23 mouse cellular contexts compared by ENCODE assay signal in the genomic region with DNA sequence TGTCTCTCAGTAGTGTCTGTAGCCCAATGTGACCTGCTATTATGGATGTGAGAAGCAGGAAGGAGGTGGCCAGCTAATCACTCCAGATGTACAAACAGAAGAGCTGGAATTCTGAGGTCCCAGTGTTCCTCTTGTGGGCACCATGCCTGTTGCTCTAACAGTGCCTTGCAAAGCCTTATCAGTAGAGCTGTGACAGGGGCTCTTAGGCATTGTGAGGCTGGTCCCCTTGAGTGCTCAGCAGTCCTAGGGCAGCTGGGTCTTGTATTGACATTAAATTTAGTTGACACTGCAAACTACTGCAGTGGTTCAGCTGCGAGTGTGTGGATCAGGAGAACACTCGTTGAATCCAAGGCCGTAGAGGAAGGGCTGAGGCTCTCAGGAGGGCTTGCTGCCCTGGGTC. TPM values are rescaled to one million over a fixed set of nuclear protein-coding genes. Genes with fewer than 3 reads are reported as not detected.
DNase-seq lines count a peak whose midpoint lies in the region; ATAC-seq lines count a peak whose summit lies in the region.
"Had no signal": no experiment of that assay in that cellular context is flagged by ENCODE, and none has a peak within 500 bp of the region (broad histone marks: within the 10 kb centered on the region; RNA-seq: fewer than 3 reads in every experiment).

No protein-coding gene starts in this region.

- H3K36me3 ChIP-seq in heart, embryonic 14.5 days (ENCODE audit: control insufficient read depth, insufficient read depth, low read length) = no peaks in the 10 kb centered on the region
- H3K36me3 ChIP-seq in midbrain, embryonic 11.5 days (ENCODE audit: control insufficient read depth, insufficient read depth, low read length) = no peaks in the 10 kb centered on the region
- no peaks in the 10 kb centered on the region for H3K36me3 ChIP-seq in midbrain, embryonic 15.5 days (replicated peaks)
- no peaks in the 10 kb centered on the region for H3K36me3 ChIP-seq in stomach, embryonic 14.5 days (ENCODE audit: control insufficient read depth, insufficient read depth, low read length)
- H3K36me3 ChIP-seq: embryonic facial prominence, embryonic 13.5 days; forebrain, embryonic 12.5 days; heart, embryonic 15.5 days; hindbrain, embryonic 12.5 days had no signal

- H3K27ac ChIP-seq in heart, embryonic 14.5 days (replicated peaks in 1 of 2; ENCODE audit: control insufficient read depth in 1 of 2, insufficient read depth in 1 of 2, low read depth in 2 of 2, low read length in 2 of 2) = 0 out of 4 replicates have a peak overlapping the region, but pooled peaks of 1 of the 2 experiments have one; percentile 28
- no peak overlapping the region for H3K27ac ChIP-seq in midbrain, embryonic 11.5 days (ENCODE audit: low read depth, low read length)
- H3K27ac ChIP-seq in midbrain, embryonic 15.5 days = no peak overlapping the region
- no peak overlapping the region for H3K27ac ChIP-seq in stomach, embryonic 14.5 days (ENCODE audit: low read length)
- H3K27ac ChIP-seq: embryonic facial prominence, embryonic 13.5 days; forebrain, embryonic 12.5 days; gastrocnemius, adult 2 months; heart, embryonic 15.5 days; hindbrain, embryonic 12.5 days had no signal

- no peak for DNase-seq in heart, postnatal 25 days (ENCODE audit: low spot score)
- DNase-seq in midbrain, embryonic 11.5 days (ENCODE audit: low spot score, missing footprints) = peak; percentile 41
- no peak for DNase-seq in right cerebral cortex, postnatal 4 days
- DNase-seq: adrenal gland, adult 2 months; adrenal gland, postnatal 25 days; cerebellum, adult 18-20 months; cerebellum, adult 9-11 months; cerebellum, postnatal 36 days; gastrocnemius, adult 2 months; gastrocnemius, postnatal 25 days; heart, postnatal 36 days had no signal

- H3K4me1 ChIP-seq in heart, embryonic 14.5 days (ENCODE audit: control insufficient read depth in 2 of 2, insufficient read depth in 2 of 2, low read length in 2 of 2) = peaks cover 5 to 9% of the 10 kb centered on the region in 2 experiments; a peak in 3 of 4 replicates
- H3K4me1 ChIP-seq in midbrain, embryonic 11.5 days (ENCODE audit: control insufficient read depth, insufficient read depth, low read length) = no peaks in the 10 kb centered on the region
- H3K4me1 ChIP-seq in midbrain, embryonic 15.5 days = no peaks in the 10 kb centered on the region
- H3K4me1 ChIP-seq in stomach, embryonic 14.5 days (ENCODE audit: control insufficient read depth, insufficient read depth, low read length) = no peaks in the 10 kb centered on the region
- H3K4me1 ChIP-seq: embryonic facial prominence, embryonic 13.5 days; forebrain, embryonic 12.5 days; hindbrain, embryonic 12.5 days had no signal

- WGBS in heart, embryonic 14.5 days = 23% methylated on average over 3 of the region's 3 CpGs
- whole genome bisulfite sequencing in midbrain, embryonic 11.5 days = 90% methylated on average over 3 of the region's 3 CpGs
- 90% methylated on average over 3 of the region's 3 CpGs for WGBS in midbrain, embryonic 15.5 days
- whole genome bisulfite sequencing in stomach, embryonic 14.5 days = 41% methylated on average over 3 of the region's 3 CpGs

- no peak overlapping the region for H3K4me3 ChIP-seq in heart, embryonic 14.5 days (ENCODE audit: control insufficient read depth in 1 of 2, insufficient read depth in 1 of 2, low read depth in 1 of 2, low read length in 2 of 2)
- no peak overlapping the region for H3K4me3 ChIP-seq in midbrain, embryonic 11.5 days (ENCODE audit: low read depth, low read length)
- H3K4me3 ChIP-seq in midbrain, embryonic 15.5 days = no peak overlapping the region
- H3K4me3 ChIP-seq in stomach, embryonic 14.5 days (ENCODE audit: low read depth, low read length) = no peak overlapping the region
- H3K4me3 ChIP-seq: embryonic facial prominence, embryonic 13.5 days; forebrain, embryonic 12.5 days; gastrocnemius, adult 2 months; heart, embryonic 15.5 days; hindbrain, embryonic 12.5 days had no signal

- ATAC-seq in heart, embryonic 14.5 days (ENCODE audit: insufficient number of reproducible peaks, insufficient read depth, low FRiP score, low read depth) = peak; percentile 43; the same call in 1 of the 2 replicates
- ATAC-seq in midbrain, embryonic 11.5 days (ENCODE audit: low FRiP score) = no peak
- no peak for ATAC-seq in midbrain, embryonic 15.5 days (replicated peaks)
- peak; percentile 76 for ATAC-seq in stomach, embryonic 14.5 days (ENCODE audit: insufficient number of reproducible peaks, insufficient read depth, low FRiP score, low read depth)
- no peak for ATAC-seq in megakaryocyte progenitor cell, adult 5-6 weeks (replicated peaks; ENCODE audit: poor library complexity)
- ATAC-seq: hindbrain, embryonic 16.5 days had no signal

- H3K27me3 ChIP-seq in heart, embryonic 14.5 days (ENCODE audit: control insufficient read depth, insufficient read depth, low read length) = no peaks in the 10 kb centered on the region
- no peaks in the 10 kb centered on the region for H3K27me3 ChIP-seq in midbrain, embryonic 11.5 days (ENCODE audit: control insufficient read depth, insufficient read depth, low read length)
- H3K27me3 ChIP-seq in midbrain, embryonic 15.5 days (replicated peaks) = no peaks in the 10 kb centered on the region
- no peaks in the 10 kb centered on the region for H3K27me3 ChIP-seq in stomach, embryonic 14.5 days (ENCODE audit: control insufficient read depth, insufficient read depth, low read length)
- H3K27me3 ChIP-seq: CH12.LX; embryonic facial prominence, embryonic 13.5 days; heart, embryonic 15.5 days; hindbrain, embryonic 12.5 days had no signal

- 0 out of 2 replicates have a peak, but pooled peaks cover 3% of the 10 kb centered on the region for H3K9me3 ChIP-seq in heart, embryonic 14.5 days (ENCODE audit: control insufficient read depth, low read length)
- H3K9me3 ChIP-seq in midbrain, embryonic 11.5 days (ENCODE audit: control insufficient read depth, low read length) = no peaks in the 10 kb centered on the region
- no peaks in the 10 kb centered on the region for H3K9me3 ChIP-seq in midbrain, embryonic 15.5 days
- no peaks in the 10 kb centered on the region for H3K9me3 ChIP-seq in stomach, embryonic 14.5 days (ENCODE audit: control insufficient read depth, low read depth, low read length)
- H3K9me3 ChIP-seq: embryonic facial prominence, embryonic 13.5 days; forebrain, embryonic 12.5 days; heart, embryonic 15.5 days; hindbrain, embryonic 12.5 days had no signal

- no peak overlapping the region for H3K9ac ChIP-seq in heart, embryonic 14.5 days (ENCODE audit: low read length)
- H3K9ac ChIP-seq in midbrain, embryonic 11.5 days (ENCODE audit: low read length) = no peak overlapping the region
- no peak overlapping the region for H3K9ac ChIP-seq in midbrain, embryonic 15.5 days
- no peak overlapping the region for H3K9ac ChIP-seq in stomach, embryonic 14.5 days (replicated peaks; ENCODE audit: low read depth, low read length)
- H3K9ac ChIP-seq: embryonic facial prominence, embryonic 13.5 days; forebrain, embryonic 12.5 days; heart, embryonic 15.5 days; hindbrain, embryonic 12.5 days had no signal

- intact Hi-C loops in heart, postnatal 25 days (cut with DNase I) = no loop called here

- H3K4me2 ChIP-seq in heart, embryonic 14.5 days (ENCODE audit: low read length) = no peak overlapping the region
- no peak overlapping the region for H3K4me2 ChIP-seq in midbrain, embryonic 11.5 days
- no peak overlapping the region for H3K4me2 ChIP-seq in midbrain, embryonic 15.5 days
- no peak overlapping the region for H3K4me2 ChIP-seq in stomach, embryonic 14.5 days (replicated peaks; ENCODE audit: low read depth, low read length)
- H3K4me2 ChIP-seq: embryonic facial prominence, embryonic 13.5 days; forebrain, embryonic 12.5 days; heart, embryonic 15.5 days; hindbrain, embryonic 12.5 days had no signal

RNA-seq across cellular contexts. Expression of gene Mnx1, which starts 28.7 kb away (rescaled TPM):
- not detected in 2 replicates for polyA plus RNA-seq in heart, embryonic 14.5 days (2014; fragmentation: Nextera tagmentation; extraction: Ambion mirVana)
- not detected for total RNA-seq in heart, postnatal 25 days (2021)
- not detected in 2 replicates for polyA plus RNA-seq in midbrain, embryonic 11.5 days (2014; fragmentation: Nextera tagmentation; extraction: Ambion mirVana)
- polyA plus RNA-seq in midbrain, embryonic 15.5 days (2015; fragmentation: Nextera tagmentation; extraction: Ambion mirVana) = not detected in 2 replicates
- polyA plus RNA-seq in stomach, embryonic 14.5 days (2014; fragmentation: Nextera tagmentation; extraction: Ambion mirVana) = 3.0 and 4.8 TPM in 2 replicates
- not detected in 2 replicates for total RNA-seq in megakaryocyte progenitor cell, adult 5-6 weeks (2015)
- not detected in 2 replicates for total RNA-seq in megakaryocyte progenitor cell, adult 5-6 weeks (2017)
- total RNA-seq: adrenal gland, adult 2 months; adrenal gland, postnatal 25 days; gastrocnemius, adult 2 months; gastrocnemius, postnatal 25 days; granulocyte monocyte progenitor cell, adult 5-6 weeks; heart, postnatal 36 days had no signal
- polyA plus RNA-seq: adrenal gland, adult 2 months; embryonic facial prominence, embryonic 13.5 days; forebrain, embryonic 16.5 days; heart, embryonic 15.5 days; hindbrain, embryonic 16.5 days had no signal

Comparison
In these comparisons a context has a peak if more than half of its experiments do, and no peak if none do; other contexts are left out.
1. ATAC-seq: peak in heart, embryonic 14.5 days (single experiment) and stomach, embryonic 14.5 days (single experiment); none in midbrain, embryonic 11.5 days (single experiment), midbrain, embryonic 15.5 days (single experiment) and megakaryocyte progenitor cell, adult 5-6 weeks (single experiment).